Mouse (Mus musculus) liver, adult 2 months (tissue): Measurements from ENCODE around the gene Itga2b. TPM values are rescaled to one million over a fixed set of nuclear protein-coding genes. Genes with fewer than 3 reads are reported as not detected.

Experiments
- DNase-seq: peaks from one replicate; pipeline ENCODE4 v3.0.0-alpha.2; 2011; ENCODE audit warnings: low read depth, low spot score; ENCODE audit errors: extremely low read depth
- H3K27ac ChIP-seq: fragments of 200-500 bp; replicated peaks from 2 replicates; pipeline ENCODE4 v1.5.1; 2012; ENCODE audit warnings: low read depth, mild to moderate bottlenecking, control low read depth, inconsistent platforms, low read length; ENCODE audit not compliant: insufficient read depth
- H3K27me3 ChIP-seq: fragments of 200-500 bp; 2 replicates; pipeline ENCODE4 v1.6.1; 2012; ENCODE audit warnings: mild to moderate bottlenecking, moderate library complexity, low read length, inconsistent platforms; ENCODE audit not compliant: control insufficient read depth, insufficient read depth
- H3K36me3 ChIP-seq: fragments of 200-500 bp; 2 replicates; pipeline ENCODE4 v1.6.1; 2012; ENCODE audit warnings: low read length, inconsistent platforms; ENCODE audit not compliant: control insufficient read depth, insufficient read depth
- H3K4me1 ChIP-seq: fragments of 200-500 bp; 2 replicates; pipeline ENCODE4 v1.6.1; 2011; ENCODE audit warnings: low read length; ENCODE audit not compliant: control insufficient read depth, insufficient read depth
- H3K4me3 ChIP-seq: fragments of 200-500 bp; 2 replicates; pipeline ENCODE4 v1.5.1; 2011; ENCODE audit warnings: low read depth, mild to moderate bottlenecking, control low read depth, low read length, moderate library complexity; ENCODE audit not compliant: insufficient read depth
- H3K79me2 ChIP-seq: fragments of 200-500 bp; 2 replicates; pipeline ENCODE4 v1.6.1; 2012; ENCODE audit warnings: inconsistent platforms, mild to moderate bottlenecking, low read length, moderate library complexity; ENCODE audit not compliant: control insufficient read depth, insufficient read depth
- H3K9ac ChIP-seq: fragments of 200-500 bp; 2 replicates; pipeline ENCODE4 v1.6.1; 2012; ENCODE audit warnings: low read depth, mild to moderate bottlenecking, control low read depth, inconsistent platforms, low read length
- CTCF ChIP-seq: fragments of 200-500 bp; IDR thresholded peaks from 2 replicates; pipeline ENCODE4 v1.5.1; 2011; ENCODE audit warnings: low read depth, low read length, control low read depth
- POLR2A ChIP-seq: fragments of 200-500 bp; IDR thresholded peaks from 2 replicates; pipeline ENCODE4 v1.6.1; 2011; ENCODE audit warnings: low read length, control low read depth; ENCODE audit not compliant: insufficient read depth; ENCODE audit errors: extremely low read depth
- WGBS: fragments of 180-500 bp; shearing (Covaris S2); methylation state at CpG from one replicate; pipeline ENCODE4 v1.1.7; 2018; 5-methylcytosine and 5-hydroxymethylcytosine counted together
- polyA plus RNA-seq: library from polyadenylated mRNA; depleted of rRNA; stranded (reverse); fragments of >200 nt; gene quantifications from 2 replicates; pipeline ENCODE4 v1.2.3, GENCODE M21; 2012
- total RNA-seq: library from RNA; depleted of rRNA; stranded (reverse); fragments of >200 nt; gene quantifications from 2 replicates; pipeline ENCODE4 v1.2.3, GENCODE M21; 2014

Itga2b gene
- total and polyA plus RNA-seq, 2 experiments: 1.6 to 7.1 TPM

DNA sequence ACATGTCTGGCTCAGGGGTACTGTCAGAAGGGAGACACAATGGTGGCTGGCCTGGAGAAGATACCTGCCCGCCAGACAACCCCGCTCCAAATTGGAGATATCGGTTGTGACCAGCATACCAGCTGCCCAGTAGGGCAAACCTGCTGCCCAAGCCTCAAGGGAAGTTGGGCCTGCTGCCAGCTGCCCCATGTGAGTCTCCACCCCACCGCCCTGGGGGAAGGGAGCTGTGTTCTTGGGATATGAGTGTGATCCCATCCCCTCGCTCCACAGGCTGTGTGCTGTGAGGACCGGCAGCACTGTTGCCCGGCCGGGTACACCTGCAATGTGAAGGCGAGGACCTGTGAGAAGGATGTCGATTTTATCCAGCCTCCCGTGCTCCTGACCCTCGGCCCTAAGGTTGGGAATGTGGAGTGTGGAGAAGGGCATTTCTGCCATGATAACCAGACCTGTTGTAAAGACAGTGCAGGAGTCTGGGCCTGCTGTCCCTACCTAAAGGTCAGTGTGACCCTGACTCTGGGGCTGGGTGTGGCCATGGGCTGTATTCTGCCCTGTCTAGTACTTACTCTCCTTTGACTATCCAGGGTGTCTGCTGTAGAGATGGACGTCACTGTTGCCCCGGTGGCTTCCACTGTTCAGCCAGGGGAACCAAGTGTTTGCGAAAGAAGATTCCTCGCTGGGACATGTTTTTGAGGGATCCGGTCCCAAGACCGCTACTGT, 34.0 kb downstream of the Itga2b start:
- no peak for DNase-seq
- no peak for TF ChIP-seq POLR2A
- no peak for TF ChIP-seq CTCF
- Histone ChIP-seq H3K9ac (no peak overlapping the region), H3K4me1 (peaks cover 16% of the 10 kb centered on the region), H3K27ac (no peak overlapping the region), H3K79me2 (no peaks in the 10 kb centered on the region; the same call in 1 of the 2 replicates), H3K27me3 (no peaks in the 10 kb centered on the region), H3K36me3 (peaks cover 11% of the 10 kb centered on the region; the same call in 1 of the 2 replicates), H3K4me3 (no peak overlapping the region)
- WGBS: 89% methylated on average over 18 of the region's 18 CpGs

DNA sequence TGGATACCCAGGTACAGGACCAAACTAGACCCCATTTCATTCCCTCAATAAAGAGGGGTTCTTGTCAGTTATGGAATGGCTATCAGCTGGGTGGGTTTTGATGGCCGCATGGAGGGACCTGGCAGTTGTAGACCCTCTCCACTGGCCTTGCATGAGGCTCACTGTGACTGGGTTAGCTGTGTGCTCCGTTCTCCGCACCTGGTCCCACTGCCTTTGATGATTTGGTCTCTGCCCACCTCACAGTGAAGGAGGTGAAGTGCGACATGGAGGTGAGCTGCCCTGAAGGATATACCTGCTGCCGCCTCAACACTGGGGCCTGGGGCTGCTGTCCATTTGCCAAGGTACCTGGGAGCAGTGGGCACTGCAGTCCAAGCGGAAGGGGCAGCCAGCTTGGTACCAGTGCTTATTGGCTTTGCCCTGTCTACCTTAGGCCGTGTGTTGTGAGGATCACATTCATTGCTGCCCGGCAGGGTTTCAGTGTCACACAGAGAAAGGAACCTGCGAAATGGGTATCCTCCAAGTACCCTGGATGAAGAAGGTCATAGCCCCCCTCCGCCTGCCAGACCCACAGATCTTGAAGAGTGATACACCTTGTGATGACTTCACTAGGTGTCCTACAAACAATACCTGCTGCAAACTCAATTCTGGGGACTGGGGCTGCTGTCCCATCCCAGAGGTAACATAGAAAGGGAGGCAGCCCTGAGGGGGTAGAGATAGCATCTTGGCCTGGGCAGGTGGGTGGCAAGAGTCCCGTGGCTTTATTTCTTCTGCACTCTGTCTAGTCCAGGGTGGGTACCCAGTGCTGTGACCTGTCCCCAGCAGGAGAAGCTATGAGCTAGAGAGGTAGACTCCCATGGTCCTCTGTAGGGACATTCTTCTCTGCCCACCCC, 34.9 kb downstream of the Itga2b start:
- no peak for DNase-seq
- peaks cover 11% of the 10 kb centered on the region; the same call in 1 of the 2 replicates for H3K36me3 ChIP-seq
- no peaks in the 10 kb centered on the region for H3K27me3 ChIP-seq
- H3K4me3 ChIP-seq: no peak overlapping the region
- no peaks in the 10 kb centered on the region; the same call in 1 of the 2 replicates for H3K79me2 ChIP-seq
- H3K27ac ChIP-seq: no peak overlapping the region
- TF ChIP-seq CTCF (no peak), POLR2A (no peak)
- H3K4me1 ChIP-seq: peaks cover 16% of the 10 kb centered on the region
- WGBS: 86% methylated on average over 11 of the region's 11 CpGs
- no peak overlapping the region for H3K9ac ChIP-seq

GRCm38 (mm10) chr11:102434406-102434805, 35.5 kb downstream of the Itga2b start:
- DNase-seq: peak; percentile 64
- Histone ChIP-seq H3K9ac (no peak overlapping the region), H3K27me3 (no peaks in the 10 kb centered on the region), H3K36me3 (peaks cover 11% of the 10 kb centered on the region; the same call in 1 of the 2 replicates), H3K4me3 (no peak overlapping the region), H3K27ac (no peak overlapping the region), H3K4me1 (peaks cover 17% of the 10 kb centered on the region), H3K79me2 (no peaks in the 10 kb centered on the region; the same call in 1 of the 2 replicates)
- 23% methylated on average over 7 of the region's 7 CpGs for WGBS
- TF ChIP-seq POLR2A (no peak), CTCF (peak; percentile 92)

- TF ChIP-seq POLR2A: no peak
- 84% methylated on average over 7 of the region's 7 CpGs for WGBS
- Histone ChIP-seq H3K27me3 (no peaks in the 10 kb centered on the region), H3K79me2 (no peaks in the 10 kb centered on the region; the same call in 1 of the 2 replicates), H3K9ac (0 out of 2 replicates have a peak overlapping the region, but pooled peaks have one; percentile 39), H3K36me3 (peaks cover 11% of the 10 kb centered on the region; the same call in 1 of the 2 replicates), H3K27ac (no peak overlapping the region), H3K4me1 (peaks cover 18% of the 10 kb centered on the region), H3K4me3 (no peak overlapping the region)
- no peak for DNase-seq
Observed at GRCm38 (mm10) chr11:102433866-102434265, 36.1 kb downstream of the Itga2b start.

DNA sequence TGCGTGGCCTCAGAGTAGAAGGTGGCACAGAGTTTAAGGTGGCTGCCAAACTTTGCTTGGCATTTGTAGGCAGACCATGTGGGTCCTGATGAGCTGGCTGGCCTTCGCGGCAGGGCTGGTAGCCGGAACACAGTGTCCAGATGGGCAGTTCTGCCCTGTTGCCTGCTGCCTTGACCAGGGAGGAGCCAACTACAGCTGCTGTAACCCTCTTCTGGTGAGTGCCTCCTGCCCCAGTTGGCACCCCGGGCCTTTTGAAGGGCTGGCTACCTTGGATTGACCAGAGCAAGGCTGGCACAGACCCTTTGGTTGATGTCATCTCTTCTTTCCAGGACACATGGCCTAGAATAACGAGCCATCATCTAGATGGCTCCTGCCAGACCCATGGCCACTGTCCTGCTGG, 37.0 kb downstream of the Itga2b start:
- peak overlapping the region; percentile 83 for H3K27ac ChIP-seq

More for the DNA sequence above, 37.0 kb downstream of the Itga2b start:
- Histone ChIP-seq H3K4me3 (no peak overlapping the region), H3K4me1 (peaks cover 18% of the 10 kb centered on the region), H3K79me2 (no peaks in the 10 kb centered on the region; the same call in 1 of the 2 replicates), H3K9ac (peak overlapping the region; percentile 39), H3K27me3 (no peaks in the 10 kb centered on the region), H3K36me3 (peaks cover 11% of the 10 kb centered on the region; the same call in 1 of the 2 replicates)
- TF ChIP-seq POLR2A (no peak), CTCF (no peak)
- 20% methylated on average over 6 of the region's 6 CpGs for WGBS
- peak; percentile 99 for DNase-seq
